Mouse (Mus musculus) lung, postnatal 14 days (tissue): ENCODE data around the gene Ttc33.

ENCODE experiments used
- DNase-seq: peaks from one replicate; pipeline ENCODE4 v3.0.0; 2021

Gene Ttc33

GRCm38 (mm10) chr15:5242241-5243035, 57.1 kb downstream of the Ttc33 start:
- no peak for DNase-seq

- no peak for DNase-seq
Observed at GRCm38 (mm10) chr15:5243036-5243958, 58.0 kb downstream of the Ttc33 start.

- peak; percentile 92 for DNase-seq
Observed at GRCm38 (mm10) chr15:5243959-5244905, 58.9 kb downstream of the Ttc33 start, which contains the start of gene Ptger4. Gene Ptger4, minus strand, starts transcription at chr15:5244187.

- no peak for DNase-seq
Observed at GRCm38 (mm10) chr15:5250182-5250581, 64.9 kb downstream of the Ttc33 start.

- DNase-seq, result no peak
Observed at GRCm38 (mm10) chr15:5260183-5260582, 74.9 kb downstream of the Ttc33 start.

- no peak for DNase-seq
Observed at GRCm38 (mm10) chr15:5261004-5261403, 75.7 kb downstream of the Ttc33 start.

GRCm38 (mm10) chr15:5262095-5262667, 76.9 kb downstream of the Ttc33 start:
- no peak for DNase-seq

GRCm38 (mm10) chr15:5262874-5263504, 77.7 kb downstream of the Ttc33 start:
- DNase-seq, result no peak

- DNase-seq, result no peak
Observed at GRCm38 (mm10) chr15:5266095-5266494, 80.8 kb downstream of the Ttc33 start.
